Mouse (Mus musculus): Measurements from ENCODE around the gene Fgfr2.

- TF ChIP-seq POLR2A (IDR thresholded peaks at IDR 0.05; ENCODE audit: borderline replicate concordance, extremely low read depth, low read depth, low read length) (no peak), CTCF (IDR thresholded peaks at IDR 0.05; ENCODE audit: insufficient read depth, low read length) (no peak)
Observed at GRCm38 (mm10) chr7:132365703-132366384, 757.3 kb downstream of the Fgfr2 start.
